Mouse (Mus musculus) midbrain, embryonic 15.5 days (tissue): Measurements from ENCODE around the gene Rep15. TPM values are rescaled to one million over a fixed set of nuclear protein-coding genes. Genes with fewer than 3 reads are reported as not detected.

Source experiments
- ATAC-seq: fragments of 200-750 bp; cut with Nextera tagmentation; replicated peaks from 2 replicates; pipeline ENCODE4 v1.8.0; 2017; ENCODE audit warnings: moderate TSS enrichment
- H3K27ac ChIP-seq: fragments of 300-500 bp; sonication (generic); 2 replicates; pipeline ENCODE4 v1.5.1; 2015; ENCODE audit warnings: mild to moderate bottlenecking, inconsistent platforms
- H3K27me3 ChIP-seq: fragments of 300-500 bp; sonication (generic); replicated peaks from 2 replicates; pipeline ENCODE4 v1.6.1; 2015; ENCODE audit warnings: inconsistent platforms
- H3K36me3 ChIP-seq: fragments of 300-500 bp; sonication (generic); replicated peaks from 2 replicates; pipeline ENCODE4 v1.6.1; 2015; ENCODE audit warnings: inconsistent platforms
- H3K4me1 ChIP-seq: fragments of 300-500 bp; sonication (generic); 2 replicates; pipeline ENCODE4 v1.6.1; 2015; ENCODE audit warnings: inconsistent platforms
- H3K4me2 ChIP-seq: fragments of 300-500 bp; sonication (generic); 2 replicates; pipeline ENCODE4 v1.6.1; 2015; ENCODE audit warnings: inconsistent platforms, mild to moderate bottlenecking, moderate library complexity
- H3K4me3 ChIP-seq: fragments of 300-500 bp; sonication (generic); 2 replicates; pipeline ENCODE4 v1.5.1; 2015; ENCODE audit warnings: mild to moderate bottlenecking, inconsistent platforms
- H3K9ac ChIP-seq: fragments of 300-500 bp; sonication (generic); 2 replicates; pipeline ENCODE4 v1.6.1; 2015; ENCODE audit warnings: mild to moderate bottlenecking, inconsistent platforms
- H3K9me3 ChIP-seq: fragments of 300-500 bp; sonication (generic); 2 replicates; pipeline ENCODE4 v1.6.1; 2016; ENCODE audit warnings: inconsistent platforms
- WGBS: fragments of 180-500 bp; shearing (Covaris S2); methylation state at CpG from one replicate; pipeline ENCODE4 v1.1.7; 2015; ENCODE audit warnings: mixed read lengths; 5-methylcytosine and 5-hydroxymethylcytosine counted together
- polyA plus RNA-seq: library from polyadenylated mRNA; unstranded; fragments of >200 nt; fragmentation: Nextera tagmentation; extraction: Ambion mirVana; gene quantifications from 2 replicates; pipeline ENCODE4 v1.2.1, GENCODE M21; 2015

Gene Rep15
- polyA plus RNA-seq, result 0.85 and 1.1 TPM in 2 replicates

DNA sequence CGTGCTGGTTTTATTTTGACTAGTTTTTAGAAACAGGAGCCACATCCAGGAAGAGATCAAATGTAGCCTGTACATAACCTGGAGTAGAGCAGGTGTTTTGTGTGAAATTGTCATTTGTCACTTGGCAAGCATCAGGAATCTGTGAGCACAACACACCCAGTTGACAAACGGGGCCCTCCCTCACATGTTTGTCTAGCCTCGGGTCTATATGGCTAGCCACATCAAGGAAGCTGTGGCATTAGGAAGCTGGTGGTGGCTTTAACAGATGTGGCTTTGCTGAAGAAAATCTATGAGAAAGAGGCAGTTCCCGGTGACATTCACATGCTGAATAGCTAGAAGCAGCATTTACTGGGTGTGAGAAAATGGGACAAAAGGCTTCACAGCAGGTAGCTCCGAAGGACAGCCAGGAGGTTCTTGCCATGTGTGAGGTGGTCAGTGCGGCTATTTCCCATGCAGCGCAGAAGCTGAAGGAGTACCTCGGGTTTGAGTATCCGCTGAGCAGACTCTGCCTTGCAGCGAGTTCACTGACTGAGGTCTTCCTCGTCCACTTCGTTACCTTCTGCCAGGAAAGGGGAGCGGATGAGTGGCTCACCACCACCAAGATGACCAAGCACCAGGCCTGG lies at the start of gene Rep15:
Gene Rep15, plus strand, starts transcription at position 282 of the 623 bp plus-strand sequence.
- Histone ChIP-seq H3K4me3 (no peak within 1 kb of the TSS), H3K36me3 (no peaks in the 10 kb centered on the region), H3K27me3 (no peaks in the 10 kb centered on the region), H3K9me3 (no peaks in the 10 kb centered on the region), H3K4me2 (no peak within 1 kb of the TSS), H3K27ac (no peak within 1 kb of the TSS), H3K9ac (no peak within 1 kb of the TSS), H3K4me1 (no peaks in the 10 kb centered on the region)
- 39% methylated on average over 13 of the region's 13 CpGs for whole genome bisulfite sequencing
- ATAC-seq, result no peak

DNA sequence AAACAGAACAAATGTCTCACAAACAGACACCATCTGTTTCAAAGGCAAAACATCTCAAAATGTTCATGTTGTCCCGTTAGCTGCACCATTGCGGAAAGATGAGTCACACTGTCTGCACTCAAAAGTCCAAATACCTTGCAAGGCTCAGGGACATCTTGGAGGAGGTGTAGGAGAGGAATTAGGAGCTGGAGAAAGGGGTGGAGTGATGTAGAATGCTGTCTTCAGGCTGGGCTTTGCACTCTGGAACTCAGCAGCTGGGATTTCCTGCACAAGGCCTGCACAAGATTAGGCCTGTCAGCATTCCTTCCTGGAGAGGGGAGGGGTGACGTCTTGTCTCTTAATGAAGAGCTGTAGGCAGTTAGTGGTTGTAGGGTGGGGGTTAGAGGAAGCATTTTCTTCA lies 47.8 kb upstream of the Rep15 start:
- WGBS, result 79% methylated on average over 3 of the region's 3 CpGs
- ATAC-seq, result no peak

GRCm38 (mm10) chr6:146994236-146994635 lies 38.1 kb upstream of the Rep15 start:
- ATAC-seq, result no peak
- H3K9ac ChIP-seq, result no peak overlapping the region
- WGBS, result 37% methylated on average over 5 of the region's 5 CpGs

More for the DNA sequence above, 47.8 kb upstream of the Rep15 start:
- H3K9ac ChIP-seq, result no peak overlapping the region
- no peak overlapping the region for H3K4me2 ChIP-seq
- 0 out of 2 replicates have a peak, but pooled peaks cover 3% of the 10 kb centered on the region for H3K4me1 ChIP-seq
- H3K27me3 ChIP-seq, result no peaks in the 10 kb centered on the region
- H3K4me3 ChIP-seq, result no peak overlapping the region
- H3K27ac ChIP-seq, result no peak overlapping the region
- no peaks in the 10 kb centered on the region for H3K36me3 ChIP-seq
- H3K9me3 ChIP-seq, result no peaks in the 10 kb centered on the region

DNA sequence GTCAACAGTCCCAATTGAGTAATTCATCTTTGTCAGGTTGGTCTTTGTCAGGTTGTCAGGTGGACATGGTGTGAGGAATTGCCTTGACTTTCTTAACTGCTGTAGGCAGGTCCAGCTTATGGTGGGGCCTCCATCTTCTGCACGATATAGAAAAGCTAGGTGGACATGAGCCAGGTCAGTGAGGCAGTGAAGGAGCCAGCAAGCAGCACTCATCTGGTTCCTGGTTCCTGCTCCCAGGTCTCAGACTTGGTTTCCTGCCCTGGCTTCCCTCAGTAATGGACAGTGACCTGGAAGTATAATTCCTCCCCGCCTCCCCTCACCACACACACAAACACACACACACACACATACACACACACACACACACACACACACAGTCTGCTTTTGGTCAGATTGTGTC lies 37.0 kb upstream of the Rep15 start:
- Histone ChIP-seq H3K9ac (no peak overlapping the region), H3K4me3 (no peak overlapping the region), H3K36me3 (no peaks in the 10 kb centered on the region), H3K4me2 (no peak overlapping the region), H3K27ac (no peak overlapping the region), H3K9me3 (no peaks in the 10 kb centered on the region), H3K4me1 (no peaks in the 10 kb centered on the region), H3K27me3 (no peaks in the 10 kb centered on the region)
- ATAC-seq, result no peak
- WGBS, result 79% methylated on average over 2 of the region's 2 CpGs

More at GRCm38 (mm10) chr6:146994236-146994635, 38.1 kb upstream of the Rep15 start:
- Histone ChIP-seq H3K4me3 (no peak overlapping the region), H3K4me1 (no peaks in the 10 kb centered on the region), H3K9me3 (no peaks in the 10 kb centered on the region), H3K4me2 (no peak overlapping the region), H3K27ac (no peak overlapping the region), H3K27me3 (no peaks in the 10 kb centered on the region), H3K36me3 (no peaks in the 10 kb centered on the region)

GRCm38 (mm10) chr6:146995878-146996277 lies 36.5 kb upstream of the Rep15 start:
- no peaks in the 10 kb centered on the region for H3K27me3 ChIP-seq
- ATAC-seq, result no peak
- no peak overlapping the region for H3K9ac ChIP-seq
- H3K9me3 ChIP-seq, result no peaks in the 10 kb centered on the region
- H3K4me3 ChIP-seq, result no peak overlapping the region
- H3K4me1 ChIP-seq, result no peaks in the 10 kb centered on the region
- no peak overlapping the region for H3K4me2 ChIP-seq
- no peaks in the 10 kb centered on the region for H3K36me3 ChIP-seq
- H3K27ac ChIP-seq, result no peak overlapping the region
- WGBS, result 84% methylated on average over 6 of the region's 6 CpGs

DNA sequence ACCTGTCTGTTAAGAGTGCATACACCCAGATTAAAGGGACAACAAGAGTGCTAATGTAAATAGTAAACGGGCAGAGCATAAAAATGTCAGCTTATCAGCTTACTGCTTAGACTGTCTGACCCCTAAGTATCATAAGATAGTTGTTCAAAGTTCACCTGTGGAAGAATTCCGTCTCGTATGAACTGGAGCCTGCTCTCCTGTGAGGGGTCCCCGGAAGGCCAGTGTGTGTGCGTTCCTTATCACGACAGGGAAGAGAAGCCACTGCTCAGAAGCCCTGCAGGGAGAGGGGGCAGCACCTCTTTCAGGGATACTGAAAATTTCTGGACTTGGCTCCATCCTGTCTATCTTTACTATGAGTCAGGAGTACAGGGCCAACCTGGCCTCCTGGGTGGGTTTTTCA lies 35.4 kb upstream of the Rep15 start:
- Histone ChIP-seq H3K9me3 (no peaks in the 10 kb centered on the region), H3K4me1 (no peaks in the 10 kb centered on the region), H3K27me3 (no peaks in the 10 kb centered on the region), H3K4me3 (no peak overlapping the region), H3K4me2 (no peak overlapping the region), H3K27ac (no peak overlapping the region), H3K36me3 (no peaks in the 10 kb centered on the region), H3K9ac (no peak overlapping the region)
- ATAC-seq, result no peak
- WGBS, result 81% methylated on average over 6 of the region's 6 CpGs

- 94% methylated on average over 4 of the region's 4 CpGs for WGBS
- Histone ChIP-seq H3K9me3 (no peaks in the 10 kb centered on the region), H3K4me3 (no peak overlapping the region), H3K9ac (no peak overlapping the region), H3K27ac (no peak overlapping the region), H3K4me2 (no peak overlapping the region), H3K36me3 (no peaks in the 10 kb centered on the region), H3K4me1 (no peaks in the 10 kb centered on the region), H3K27me3 (no peaks in the 10 kb centered on the region)
- no peak for ATAC-seq
Measured at GRCm38 (mm10) chr6:146998710-146999109, 33.7 kb upstream of the Rep15 start.

DNA sequence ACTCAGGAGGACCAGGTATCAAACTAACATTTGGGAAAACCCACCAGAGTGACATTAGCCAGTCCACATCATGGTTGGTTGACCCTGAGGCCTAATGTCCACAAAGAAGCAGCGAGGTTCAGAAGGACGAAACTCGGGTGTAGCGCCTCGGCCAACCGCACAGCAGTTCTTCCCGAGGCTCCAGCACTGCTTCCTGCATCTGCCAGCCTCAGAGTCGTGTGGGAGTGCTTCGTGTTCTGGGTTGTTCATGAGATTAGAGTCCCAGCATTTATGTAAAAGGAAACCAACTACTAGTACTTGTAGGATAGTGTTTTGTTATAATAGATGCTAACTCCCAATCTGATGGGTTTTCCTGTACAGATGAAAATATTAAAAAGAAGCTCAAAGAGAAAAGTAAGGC lies 33.1 kb upstream of the Rep15 start:
- Histone ChIP-seq H3K27me3 (no peaks in the 10 kb centered on the region), H3K9ac (no peak overlapping the region), H3K27ac (no peak overlapping the region), H3K4me2 (no peak overlapping the region), H3K4me3 (no peak overlapping the region), H3K36me3 (no peaks in the 10 kb centered on the region), H3K9me3 (no peaks in the 10 kb centered on the region), H3K4me1 (no peaks in the 10 kb centered on the region)
- no peak for ATAC-seq
- WGBS, result 90% methylated on average over 9 of the region's 9 CpGs

DNA sequence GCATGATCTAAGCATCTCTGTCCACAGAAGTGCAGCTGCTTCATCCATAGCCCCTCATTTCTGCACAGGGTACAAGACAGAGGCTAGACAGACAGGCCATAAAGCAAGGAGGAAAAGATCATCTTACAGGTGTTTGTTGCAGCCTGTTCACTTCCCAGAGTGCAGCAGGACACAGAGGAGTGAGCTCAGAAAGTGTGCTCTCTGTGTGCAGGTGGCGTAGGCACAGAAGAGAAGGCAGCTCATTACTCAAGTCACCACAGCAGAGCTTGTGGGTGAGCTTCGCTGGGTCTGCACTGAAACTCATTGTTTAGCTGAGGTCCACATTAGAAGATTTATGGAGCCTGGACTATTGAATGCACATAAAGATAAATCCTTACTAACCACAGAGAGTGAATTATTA lies 32.6 kb upstream of the Rep15 start:
- WGBS, result 89% methylated on average over 2 of the region's 2 CpGs
- H3K4me3 ChIP-seq, result no peak overlapping the region
- no peaks in the 10 kb centered on the region for H3K36me3 ChIP-seq
- H3K4me2 ChIP-seq, result no peak overlapping the region
- ATAC-seq, result no peak
- H3K9ac ChIP-seq, result no peak overlapping the region
- no peaks in the 10 kb centered on the region for H3K4me1 ChIP-seq
- no peaks in the 10 kb centered on the region for H3K27me3 ChIP-seq
- H3K27ac ChIP-seq, result no peak overlapping the region
- H3K9me3 ChIP-seq, result no peaks in the 10 kb centered on the region

DNA sequence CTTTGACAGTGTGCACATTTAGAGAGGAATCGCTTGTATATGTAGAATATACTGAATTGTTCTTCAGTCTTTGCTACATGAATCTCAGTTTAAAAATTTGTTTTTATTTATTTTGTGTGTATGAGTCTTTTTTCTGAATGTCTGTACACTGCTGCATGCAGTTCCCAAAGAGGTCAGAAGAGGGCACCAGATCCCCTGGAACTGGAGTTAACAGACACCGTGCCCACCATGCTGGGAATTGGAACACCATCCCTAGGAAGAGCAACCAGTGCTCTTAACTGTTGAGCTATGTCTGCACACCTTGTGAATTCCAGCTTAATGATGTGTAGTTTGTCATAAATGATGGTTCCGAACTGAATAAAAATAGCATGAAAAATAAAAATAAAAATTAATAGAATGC lies 24.2 kb upstream of the Rep15 start:
- no peaks in the 10 kb centered on the region for H3K4me1 ChIP-seq
- no peaks in the 10 kb centered on the region for H3K27me3 ChIP-seq
- no peak overlapping the region for H3K4me3 ChIP-seq
- ATAC-seq, result no peak
- no peak overlapping the region for H3K4me2 ChIP-seq
- no peaks in the 10 kb centered on the region for H3K9me3 ChIP-seq
- H3K27ac ChIP-seq, result no peak overlapping the region
- WGBS, result 56% methylated on average over 3 of the region's 3 CpGs
- no peak overlapping the region for H3K9ac ChIP-seq
- H3K36me3 ChIP-seq, result no peaks in the 10 kb centered on the region

- WGBS, result 91% methylated on average over 6 of the region's 6 CpGs
- no peaks in the 10 kb centered on the region for H3K27me3 ChIP-seq
- no peak overlapping the region for H3K4me3 ChIP-seq
- H3K4me1 ChIP-seq, result no peaks in the 10 kb centered on the region
- H3K9me3 ChIP-seq, result no peaks in the 10 kb centered on the region
- H3K27ac ChIP-seq, result no peak overlapping the region
- H3K4me2 ChIP-seq, result no peak overlapping the region
- no peak for ATAC-seq
- no peaks in the 10 kb centered on the region for H3K36me3 ChIP-seq
- H3K9ac ChIP-seq, result no peak overlapping the region
Measured at GRCm38 (mm10) chr6:147010358-147010757, 22.0 kb upstream of the Rep15 start.

DNA sequence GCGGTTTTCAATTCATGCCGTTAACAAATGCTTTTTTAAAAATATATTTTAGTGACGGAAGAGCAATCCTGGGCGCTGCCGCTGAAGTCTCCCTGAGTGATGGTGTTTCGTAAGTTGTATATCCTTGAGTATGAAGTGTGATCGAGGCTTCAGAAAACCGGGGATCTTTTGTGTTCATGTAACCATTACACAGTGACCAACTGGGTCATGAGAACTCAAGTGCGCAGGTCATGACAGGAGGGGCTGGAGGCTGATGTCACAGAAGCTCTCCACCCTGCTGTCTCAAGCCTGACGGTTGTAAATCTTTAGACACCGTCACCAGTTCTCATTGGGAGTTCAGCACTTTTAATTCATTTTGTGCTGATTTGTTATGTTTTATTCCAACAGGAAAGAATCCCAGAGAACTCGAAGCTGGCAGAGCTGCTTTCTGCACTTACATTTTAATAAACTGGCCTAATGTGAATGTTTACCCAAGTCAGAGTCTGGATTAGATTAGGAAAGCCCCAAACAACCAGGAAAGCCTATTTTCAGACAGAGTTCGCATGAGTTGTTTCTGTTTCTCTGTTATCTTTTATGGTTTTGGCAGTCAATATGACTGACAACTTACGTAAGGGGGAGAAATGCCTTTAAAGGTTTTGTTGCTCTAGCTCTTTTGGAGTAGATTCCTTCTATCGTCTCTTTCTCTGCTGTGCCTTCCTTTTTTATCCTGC lies 21.4 kb upstream of the Rep15 start:
- Histone ChIP-seq H3K27me3 (no peaks in the 10 kb centered on the region), H3K9ac (no peak overlapping the region), H3K9me3 (no peaks in the 10 kb centered on the region), H3K4me2 (no peak overlapping the region), H3K27ac (no peak overlapping the region), H3K36me3 (no peaks in the 10 kb centered on the region), H3K4me3 (no peak overlapping the region), H3K4me1 (no peaks in the 10 kb centered on the region)
- no peak for ATAC-seq
- 92% methylated on average over 15 of the region's 15 CpGs for WGBS

- no peak overlapping the region for H3K9ac ChIP-seq
- no peaks in the 10 kb centered on the region for H3K27me3 ChIP-seq
- no peak overlapping the region for H3K4me3 ChIP-seq
- no peak overlapping the region for H3K4me2 ChIP-seq
- H3K27ac ChIP-seq, result no peak overlapping the region
- no peak for ATAC-seq
- H3K36me3 ChIP-seq, result no peaks in the 10 kb centered on the region
- no peaks in the 10 kb centered on the region for H3K9me3 ChIP-seq
- H3K4me1 ChIP-seq, result no peaks in the 10 kb centered on the region
- WGBS, result 78% methylated on average over 6 of the region's 6 CpGs
Measured at GRCm38 (mm10) chr6:147011555-147011954, 20.8 kb upstream of the Rep15 start.
